Mouse (Mus musculus) adrenal gland, postnatal 14 days (tissue): ENCODE measurements around the gene Tspan13. TPM values are rescaled to one million over a fixed set of nuclear protein-coding genes. Genes with fewer than 3 reads are reported as not detected.

Experiments
- DNase-seq: peaks from one replicate; pipeline ENCODE4 v3.0.0; 2021; ENCODE audit warnings: mixed read lengths
- total RNA-seq: library from RNA; stranded (reverse); gene quantifications from 2 replicates; pipeline ENCODE4 v1.2.3, GENCODE M21; 2021

The Tspan13 gene
- total RNA-seq, 1 experiment from 2014 or later, result 27.2 TPM

GRCm38 (mm10) chr12:35977633-35978246, 64.6 kb downstream of the Tspan13 start:
- DNase-seq, result no peak

DNA sequence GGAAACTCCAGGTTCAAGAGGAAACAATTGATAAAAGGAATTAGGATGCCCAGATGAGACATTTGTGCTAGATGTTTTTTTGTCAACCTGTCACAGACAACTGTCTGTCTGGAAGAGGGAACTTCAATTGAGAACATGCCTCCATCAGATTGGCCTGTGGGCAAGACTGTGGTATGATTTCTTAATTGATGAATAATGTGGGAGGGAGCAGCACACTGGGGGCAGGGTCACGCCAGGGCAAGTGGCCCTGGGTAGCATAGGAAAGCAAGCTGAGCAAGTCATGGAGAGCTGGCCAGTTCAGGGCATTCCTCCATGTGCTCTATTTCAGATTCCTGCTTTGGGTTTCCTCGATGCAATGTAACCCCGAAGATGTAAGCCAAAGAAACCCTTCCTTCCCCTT, 66.4 kb downstream of the Tspan13 start:
- DNase-seq, result no peak

DNA sequence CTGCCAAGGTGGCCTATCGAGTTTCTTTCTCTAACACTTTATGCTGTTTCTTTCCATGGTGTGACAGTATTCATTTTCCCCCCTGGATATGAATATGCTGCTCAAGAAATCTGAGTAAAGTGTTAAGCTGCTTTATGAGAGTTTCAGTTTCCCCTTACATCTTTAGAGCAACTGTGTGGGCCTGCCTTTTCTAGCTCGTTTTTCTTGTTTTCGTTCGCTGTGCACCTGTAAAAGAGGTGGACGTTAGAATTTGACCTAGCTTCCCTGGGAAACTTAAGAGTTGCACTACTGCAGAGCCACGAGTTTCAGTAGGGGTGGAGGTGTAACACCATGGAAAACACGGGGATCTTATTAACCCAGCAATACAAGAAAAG, 75.5 kb downstream of the Tspan13 start:
- no peak for DNase-seq

- DNase-seq, result no peak
Measured at GRCm38 (mm10) chr12:35966098-35966767, 76.1 kb downstream of the Tspan13 start.

Other genes with a start within 250 kb of the Tspan13 start
- not detected in 2 replicates for gene Agr3, start 116.9 kb downstream of the Tspan13 start, total RNA-seq
- gene Agr2, start 49.6 kb downstream of the Tspan13 start, total RNA-seq, result not detected in 2 replicates
- 28.4 and 32.3 TPM in 2 replicates for gene Ankmy2, start 114.6 kb upstream of the Tspan13 start, total RNA-seq
- 33.4 and 43.9 TPM in 2 replicates for gene Bzw2, start 115.6 kb upstream of the Tspan13 start, total RNA-seq
- gene Lrrc72, start 210.9 kb upstream of the Tspan13 start, total RNA-seq, result not detected in 2 replicates